Mouse (Mus musculus): ENCODE data around the gene Gm8334. TPM values are rescaled to one million over a fixed set of nuclear protein-coding genes. Genes with fewer than 3 reads are reported as not detected.

The Gm8334 gene
- polyA plus RNA-seq (2014; fragmentation: Illumina TruSeq; extraction: RNeasy Lipid Tissue Mini Kit (QIAGEN cat#74804); ENCODE audit: low read depth, low replicate concordance): not detected

GRCm38 (mm10) chrX:148615053-148615452 is at the start of gene Gm8334:
Gene Gm8334 (minus strand): TSS chrX:148615153.

GRCm38 (mm10) chrX:148663298-148663697 is 48.3 kb upstream of the Gm8334 start, which contains the start of gene Gm15127:
Gene Gm15127 (plus strand): TSS chrX:148663598.

Other genes starting within 250 kb of the Gm8334 start
- gene Gm15114, start 126.2 kb downstream of the Gm8334 start, polyA plus RNA-seq (2014; fragmentation: Illumina TruSeq; extraction: RNeasy Lipid Tissue Mini Kit (QIAGEN cat#74804); ENCODE audit: low read depth, low replicate concordance): not detected
- gene Gm15127, start 48.4 kb upstream of the Gm8334 start, polyA plus RNA-seq (2014; fragmentation: Illumina TruSeq; extraction: RNeasy Lipid Tissue Mini Kit (QIAGEN cat#74804); ENCODE audit: low read depth, low replicate concordance): not detected
- not detected for gene Luzp4, start 242.5 kb upstream of the Gm8334 start, polyA plus RNA-seq (2014; fragmentation: Illumina TruSeq; extraction: RNeasy Lipid Tissue Mini Kit (QIAGEN cat#74804); ENCODE audit: low read depth, low replicate concordance)